Mouse (Mus musculus): ENCODE measurements at regions not wholly inside any gene's neighbourhood (a gene's known extent, or its start where the extent isn't known, plus 50 kb on each side); places are given as distances from the start of the nearest gene placed in this dataset.

DNA sequence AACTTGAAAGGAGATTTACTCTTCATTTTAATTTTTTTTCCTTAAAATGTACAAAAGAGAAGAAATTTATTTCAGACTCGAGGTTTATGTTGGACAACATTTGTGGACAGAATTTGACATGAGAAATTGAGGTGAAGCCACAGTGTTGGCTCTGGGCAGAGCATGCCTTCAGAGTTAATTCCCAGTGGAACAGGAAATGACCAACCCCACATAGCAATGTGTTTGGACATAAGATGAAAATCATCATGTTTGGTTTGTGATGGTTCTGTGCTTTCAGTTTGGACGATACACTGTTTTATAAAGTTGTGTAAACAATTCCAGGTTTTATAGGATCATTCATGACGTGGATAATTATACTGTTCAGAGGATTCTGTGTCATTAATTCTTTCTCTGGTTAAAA is 271.9 kb upstream of the Mettl25 start:
- no peak for DNase-seq

DNA sequence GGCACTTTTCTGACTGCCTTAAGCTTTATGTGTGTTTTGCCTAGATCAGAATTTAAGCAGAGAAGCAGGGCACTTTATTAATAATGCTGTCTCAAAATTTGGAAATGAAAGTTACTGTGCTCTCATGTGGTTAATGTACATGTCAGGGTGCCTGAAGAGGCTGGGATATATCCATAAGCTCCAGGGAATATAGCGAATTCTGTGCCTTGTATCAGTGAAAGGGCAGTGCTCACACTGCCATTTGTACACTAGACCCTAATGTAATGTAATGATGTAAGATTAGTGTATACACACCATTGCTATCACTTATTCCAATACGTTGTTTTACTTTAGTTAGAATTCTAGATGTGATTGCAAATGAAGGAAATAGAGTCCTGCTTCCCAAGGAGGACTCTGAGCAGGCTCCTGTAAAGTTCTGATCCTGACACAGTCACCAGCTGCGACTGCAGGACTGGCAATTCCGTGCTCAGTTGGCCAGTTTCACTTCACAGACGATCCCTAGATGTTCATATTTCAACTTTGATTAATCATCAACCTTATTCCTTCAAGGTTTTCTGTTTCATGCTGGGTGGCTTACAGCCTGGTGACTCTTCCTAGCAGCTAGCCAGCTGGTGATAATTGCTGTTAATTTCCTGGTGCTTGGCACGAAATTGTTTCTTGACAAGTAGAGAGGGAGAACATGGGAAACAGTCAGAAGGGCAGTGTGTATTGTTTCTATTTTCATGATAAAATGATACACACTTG is 273.7 kb upstream of the Mettl25 start:
- DNase-seq: no peak

DNA sequence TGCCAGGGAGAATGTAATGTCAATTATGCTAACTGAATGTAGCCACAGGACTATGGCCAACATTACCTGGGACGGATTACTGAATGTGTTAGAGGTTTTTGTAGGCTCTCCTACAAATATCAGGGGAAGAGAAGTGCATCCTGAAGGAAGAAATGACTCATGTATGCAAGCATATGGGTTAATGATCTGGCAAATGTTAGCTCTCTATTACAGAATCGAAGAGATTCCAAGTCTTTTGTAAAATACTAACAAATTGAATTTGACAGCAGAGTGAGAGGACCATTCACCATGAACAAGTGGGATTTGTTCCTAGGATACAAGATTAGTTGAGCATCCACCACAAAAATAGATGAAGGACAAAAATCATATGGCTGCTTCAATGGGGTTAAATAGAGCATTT is 280.6 kb upstream of the Mettl25 start:
- no peak for DNase-seq

DNA sequence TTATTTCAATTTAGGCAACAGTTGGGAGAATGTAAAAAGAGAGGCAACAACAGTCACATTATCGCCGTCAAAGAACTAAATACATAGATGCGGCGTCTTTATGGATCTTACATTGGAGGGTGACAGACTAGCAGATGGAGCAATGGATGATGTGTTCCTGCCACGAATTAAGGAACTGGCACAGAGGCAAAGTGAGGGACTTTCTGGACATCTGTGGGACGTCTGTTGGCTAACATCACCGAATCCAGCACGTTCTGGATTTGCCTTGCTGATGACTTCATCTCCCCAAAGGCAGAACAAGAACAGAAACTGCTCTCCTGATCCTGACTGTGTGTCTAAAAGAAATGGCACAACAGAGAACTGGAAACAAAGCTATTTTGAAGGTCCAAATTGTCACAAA is 281.8 kb upstream of the Mettl25 start:
- no peak for DNase-seq

DNA sequence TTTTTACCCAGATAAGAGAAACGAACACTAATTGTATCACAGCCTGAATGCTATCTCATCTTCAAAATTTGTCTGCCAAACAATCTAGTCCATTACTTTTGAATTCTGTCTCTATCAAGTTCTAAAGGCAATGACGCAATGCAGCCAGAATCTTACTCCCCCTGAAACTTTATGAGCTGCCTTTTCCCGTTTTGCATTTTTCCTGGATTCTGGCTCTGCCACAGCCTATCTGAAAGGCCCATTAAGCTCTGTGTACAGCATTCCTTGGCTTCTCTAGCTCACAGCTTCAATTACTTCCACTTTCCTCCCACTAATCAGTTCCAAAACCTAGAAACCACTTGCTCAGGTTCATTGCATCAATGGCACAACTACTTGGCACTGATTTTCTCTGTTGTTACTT is 298.0 kb upstream of the Ppfia2 start:
- no peak for DNase-seq

DNA sequence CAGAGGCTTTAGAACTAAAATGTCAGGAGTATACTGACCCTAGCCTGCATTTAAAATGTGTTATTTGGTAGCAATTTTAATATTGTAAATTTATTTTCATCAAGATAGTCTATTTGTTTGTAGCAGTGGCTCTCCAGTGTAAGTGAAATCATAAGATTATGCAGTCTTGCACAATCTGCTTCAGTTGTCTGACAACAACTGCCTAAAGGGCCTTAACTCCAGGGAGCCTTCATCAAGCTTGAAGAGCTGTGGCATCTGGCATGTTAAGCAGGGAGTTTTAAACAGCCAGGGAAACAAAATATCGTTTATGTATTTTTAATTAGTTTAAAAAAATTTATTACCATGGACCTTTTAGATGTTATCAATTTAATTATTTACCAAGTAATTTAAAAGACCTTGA is 295.7 kb upstream of the Ppfia2 start:
- DNase-seq: no peak

DNA sequence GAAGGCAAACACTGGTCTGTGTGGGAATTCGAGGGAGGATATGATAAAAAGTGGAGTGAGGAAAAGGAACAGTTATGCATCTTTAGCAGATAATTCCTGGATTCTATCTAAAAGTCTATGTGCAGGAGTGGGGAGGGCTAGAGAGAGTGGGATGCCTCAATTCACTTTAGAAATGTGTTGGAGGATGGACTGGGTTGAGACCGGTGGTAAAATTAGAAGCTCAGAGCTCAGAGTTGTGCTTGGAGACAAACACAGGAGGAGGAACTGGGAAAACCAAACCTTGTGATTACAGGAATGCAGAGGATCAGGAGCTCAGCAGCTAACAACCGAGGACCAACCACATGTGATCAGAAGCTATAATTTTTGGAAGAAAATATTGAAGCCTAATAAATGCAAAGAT is 290.5 kb upstream of the Ppfia2 start:
- DNase-seq: no peak

DNA sequence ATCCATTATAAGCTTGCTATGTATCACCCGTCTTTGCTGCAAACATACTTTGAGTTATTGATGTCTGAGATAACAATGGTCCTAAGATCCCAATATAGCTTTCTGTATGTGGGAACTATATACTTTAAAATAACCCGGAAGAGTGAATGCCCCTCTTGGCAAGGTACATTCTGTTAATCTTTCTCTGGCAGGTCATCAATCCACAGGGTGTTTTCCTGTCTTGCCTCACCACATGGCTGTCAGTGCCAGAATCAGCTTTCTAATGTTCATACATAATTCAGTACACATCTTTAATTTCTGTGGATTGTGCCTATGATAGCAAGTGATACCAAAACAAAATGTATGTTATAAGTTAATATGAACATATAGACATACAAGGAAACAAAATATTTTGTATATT is 267.6 kb upstream of the Ppfia2 start:
- DNase-seq: no peak

DNA sequence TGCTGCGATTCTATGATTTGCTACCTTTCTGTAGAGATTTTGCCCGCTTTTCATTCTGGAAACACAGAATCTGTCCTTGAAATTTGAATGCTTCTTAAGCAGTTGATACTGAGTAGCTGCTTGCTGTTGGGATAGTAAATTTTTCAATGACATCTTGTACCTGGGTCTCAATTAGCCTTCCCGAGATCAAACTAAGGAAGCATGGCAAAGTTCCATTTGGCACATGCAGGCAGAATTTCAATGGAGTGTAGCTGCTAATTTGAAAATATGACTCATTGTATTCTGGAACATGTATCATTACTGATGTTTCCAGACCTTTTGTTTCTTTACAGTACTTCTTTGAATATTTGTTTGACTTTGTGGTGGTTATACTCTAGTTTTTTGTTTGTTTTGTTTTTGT is 245.9 kb upstream of the Ppfia2 start:
- no peak for DNase-seq

DNA sequence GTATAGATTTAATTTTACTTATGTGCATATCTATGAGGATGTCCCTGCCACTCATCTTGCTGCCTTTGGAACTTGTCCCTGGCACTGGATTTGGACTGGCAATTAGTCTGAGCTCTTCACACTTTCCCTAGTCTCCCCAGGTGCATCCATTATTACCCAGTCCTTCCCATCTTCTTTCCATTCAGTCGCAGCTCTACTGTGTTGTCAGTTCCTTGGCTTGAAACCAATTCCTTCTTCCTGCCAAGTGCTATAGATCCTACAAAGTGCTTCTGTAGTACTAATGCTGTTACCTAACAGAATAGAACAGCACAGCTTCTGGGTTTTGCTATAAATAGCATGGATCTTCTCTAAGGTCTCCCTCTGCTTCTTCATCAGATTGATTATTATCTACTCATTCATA is 228.0 kb upstream of the Ppfia2 start:
- DNase-seq: peak; percentile 6

DNA sequence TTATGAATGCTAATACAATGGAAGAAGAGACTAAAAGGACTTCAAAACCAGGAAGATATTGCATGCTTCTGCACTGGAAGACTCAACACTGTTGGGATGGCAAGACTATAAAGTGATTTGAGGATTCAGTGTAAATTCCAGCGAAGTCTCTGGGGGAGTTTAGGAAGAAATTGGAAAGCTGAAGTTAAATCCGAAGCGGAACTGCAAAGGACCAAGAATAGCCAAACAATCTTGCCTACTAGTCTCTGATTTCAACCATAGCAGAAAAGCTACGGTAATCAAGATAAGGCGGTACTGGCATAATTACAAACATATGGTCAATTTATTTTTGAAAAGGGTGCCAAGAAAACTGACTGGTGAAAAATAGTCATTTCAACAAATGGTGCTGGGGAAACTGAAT is 216.0 kb upstream of the Ppfia2 start:
- DNase-seq: no peak

DNA sequence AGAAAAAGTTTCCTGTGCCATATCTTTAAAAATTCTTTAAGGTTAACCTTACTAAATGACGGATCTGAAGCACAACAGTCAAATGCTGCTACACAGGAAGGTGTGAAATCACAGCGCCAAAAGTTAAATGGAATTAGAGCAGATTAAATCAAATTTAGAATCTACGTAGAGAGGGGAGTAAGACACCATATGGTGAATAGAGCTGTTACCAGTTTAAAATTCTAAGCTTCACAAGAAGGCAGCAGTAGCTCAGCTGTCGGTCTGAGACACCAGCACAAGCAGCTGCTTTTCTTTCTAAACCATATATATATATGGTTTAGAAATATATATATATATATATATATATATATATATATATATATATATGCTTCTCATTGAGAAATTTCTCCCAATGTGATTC is 210.3 kb upstream of the Ppfia2 start:
- no peak for DNase-seq

DNA sequence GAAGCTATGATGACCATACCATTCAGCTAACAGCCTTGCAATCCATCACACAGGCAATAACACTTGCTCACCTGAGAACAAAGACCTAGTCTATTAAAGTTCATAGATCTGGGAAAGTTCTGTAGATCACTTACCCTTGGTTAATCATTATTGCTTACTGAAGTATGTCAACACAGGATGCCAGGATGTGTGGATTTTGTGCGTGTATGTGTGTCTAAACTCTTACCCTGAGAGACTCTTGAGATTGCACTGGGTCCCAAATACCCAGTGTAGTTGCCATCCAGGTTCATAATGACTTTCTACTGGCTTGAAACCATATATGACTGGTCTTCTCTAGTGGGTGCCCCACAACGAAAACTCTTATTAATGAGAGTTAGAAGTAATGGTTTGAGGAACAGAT is 196.8 kb upstream of the Ppfia2 start:
- DNase-seq: no peak

DNA sequence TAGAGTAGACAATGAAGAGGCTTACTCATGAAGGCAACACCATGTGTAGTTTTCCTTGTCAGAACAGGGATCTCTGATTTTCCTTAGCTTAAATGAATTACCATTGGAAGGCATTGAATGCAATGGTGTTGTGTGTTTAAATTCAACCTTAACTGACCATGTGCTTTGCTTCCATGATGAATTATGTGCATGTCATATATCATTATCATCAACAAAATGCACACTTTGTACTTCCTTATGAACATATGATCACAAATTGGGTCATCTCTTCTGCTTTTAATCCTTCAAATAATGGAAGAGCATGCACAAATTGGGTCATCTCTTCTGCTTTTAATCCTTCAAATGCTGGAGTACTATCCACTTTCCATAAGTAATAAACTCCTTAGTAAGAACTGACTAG is 180.2 kb upstream of the Ppfia2 start:
- no peak for DNase-seq

DNA sequence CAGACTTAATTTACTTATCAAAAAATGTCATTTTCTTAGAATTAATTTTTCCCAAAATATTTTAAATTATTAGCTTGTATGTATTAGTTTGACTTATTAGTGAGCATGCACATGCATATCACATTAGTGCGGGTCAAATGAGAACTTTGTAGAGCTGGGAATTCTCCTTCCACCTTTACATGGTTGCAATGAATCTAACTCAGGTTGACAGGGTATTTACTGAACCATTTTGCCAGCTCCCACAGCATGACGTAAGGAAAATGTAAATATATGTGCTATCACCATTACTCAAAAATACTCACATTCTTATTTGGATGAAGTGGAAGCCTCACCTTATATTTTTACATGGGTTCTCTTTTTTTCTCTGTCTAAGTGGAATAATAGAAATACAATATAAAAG is 179.4 kb upstream of the Ppfia2 start:
- no peak for DNase-seq

DNA sequence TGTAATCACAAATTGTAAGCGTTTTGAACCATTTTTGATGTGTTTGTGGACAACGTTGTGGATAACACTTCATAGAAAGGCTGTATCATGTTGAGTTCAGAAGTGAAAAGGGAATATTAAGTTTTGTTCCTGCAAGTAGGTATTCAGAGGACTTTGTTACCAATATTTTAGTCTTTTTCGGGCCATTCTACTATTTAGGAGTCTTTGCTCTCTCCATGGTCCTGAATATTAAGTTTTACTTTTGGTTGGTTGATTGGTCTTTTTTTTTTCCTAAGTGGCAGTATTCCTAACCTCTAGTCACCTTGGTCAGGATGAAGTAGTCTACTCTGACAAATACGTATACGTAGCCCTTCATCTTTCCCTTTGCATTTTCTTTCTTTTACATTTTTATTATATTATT is 174.6 kb upstream of the Ppfia2 start:
- no peak for DNase-seq

DNA sequence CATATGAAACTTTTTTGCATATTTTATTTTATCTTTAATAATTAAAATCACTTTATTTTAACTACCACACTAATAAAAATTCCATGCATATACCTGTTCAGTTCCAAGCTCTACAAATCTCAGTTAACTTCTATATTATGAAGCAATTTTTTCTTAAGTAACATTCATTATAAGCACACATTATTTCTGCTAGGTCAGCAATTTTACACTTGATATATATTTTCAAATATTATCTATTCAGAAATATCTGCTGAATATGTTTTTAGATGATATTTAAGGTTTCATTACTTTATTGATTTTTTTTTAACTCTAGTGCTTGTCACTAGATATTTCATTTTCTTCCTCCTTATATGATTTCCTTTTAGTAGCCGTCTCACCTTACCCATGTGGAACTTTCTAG is 135.0 kb upstream of the Ppfia2 start:
- no peak for DNase-seq

DNA sequence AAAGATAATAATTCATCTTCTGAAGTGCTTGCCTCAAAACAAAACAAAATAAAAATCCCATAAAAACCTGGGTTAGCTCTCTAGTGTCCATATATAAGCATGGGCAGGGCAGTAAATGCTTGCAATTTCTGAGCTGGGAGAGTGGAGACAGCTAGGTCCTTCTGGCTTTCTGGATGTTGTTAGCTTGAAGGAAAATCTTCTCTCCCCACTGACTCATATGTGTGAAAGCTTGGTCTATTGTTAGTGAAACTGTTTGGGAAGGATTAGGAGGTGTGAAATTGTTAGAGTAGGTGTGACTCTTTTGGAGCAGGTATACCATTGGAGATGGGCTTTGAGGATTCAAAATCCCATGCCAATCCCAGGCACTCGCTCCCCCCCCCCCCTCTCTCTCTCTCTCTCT is 118.5 kb upstream of the Ppfia2 start:
- no peak for DNase-seq

DNA sequence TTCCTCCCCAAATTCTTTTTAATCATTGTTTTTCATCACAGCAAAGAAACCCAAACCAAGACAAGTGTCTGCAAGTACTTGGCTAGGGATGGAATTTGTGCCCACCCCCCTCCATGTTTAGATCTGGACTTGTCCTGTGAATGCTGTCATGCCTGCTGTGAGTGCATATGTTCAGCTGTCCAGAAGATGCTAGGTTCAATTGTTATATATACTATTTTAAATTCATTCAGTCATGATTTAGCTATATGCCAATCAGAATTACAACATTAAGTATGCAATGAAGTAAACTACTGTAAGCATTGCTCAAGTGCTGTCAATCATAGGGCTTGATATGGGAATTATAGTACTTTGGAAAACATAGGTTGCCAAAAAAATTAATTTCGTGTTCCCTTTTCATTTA is 94.5 kb upstream of the Ppfia2 start:
- no peak for DNase-seq

DNA sequence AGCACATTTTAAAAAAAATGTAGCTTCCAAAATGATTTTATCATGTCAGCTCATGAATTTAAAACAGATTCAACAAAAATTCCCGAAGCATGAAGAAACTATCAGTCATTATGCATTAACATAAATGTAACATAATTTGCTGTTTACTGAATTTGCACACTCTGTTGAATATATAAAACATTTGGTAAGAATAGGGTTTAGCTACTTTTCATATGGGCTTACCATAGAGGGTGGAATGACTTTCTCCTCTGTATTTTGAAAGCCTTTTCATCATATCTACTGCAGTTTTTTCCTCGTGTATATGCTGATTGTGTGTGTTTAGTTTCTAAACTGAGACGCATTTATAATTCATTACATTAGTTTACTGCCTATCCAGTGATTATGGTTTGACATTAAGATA is 94.0 kb upstream of the Ppfia2 start:
- no peak for DNase-seq

DNA sequence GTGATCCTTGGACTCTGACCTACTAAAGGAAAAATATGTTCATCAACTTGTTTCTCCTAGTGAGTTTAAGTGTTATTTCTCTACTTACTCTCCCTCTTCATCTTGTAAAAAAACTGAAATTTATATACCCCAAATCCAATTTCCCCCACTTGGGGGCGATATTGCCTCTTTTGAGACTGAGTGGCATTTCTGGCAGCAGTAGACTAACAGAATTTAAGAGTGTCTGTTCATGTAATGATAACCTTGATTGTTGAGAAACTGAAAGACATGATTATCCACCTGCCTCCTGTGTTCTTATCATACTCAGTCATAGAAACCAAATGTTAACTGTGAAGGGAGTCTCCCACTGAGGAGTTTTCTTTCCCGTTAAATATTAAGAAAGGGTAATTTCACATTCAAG is 89.5 kb upstream of the Ppfia2 start:
- no peak for DNase-seq

DNA sequence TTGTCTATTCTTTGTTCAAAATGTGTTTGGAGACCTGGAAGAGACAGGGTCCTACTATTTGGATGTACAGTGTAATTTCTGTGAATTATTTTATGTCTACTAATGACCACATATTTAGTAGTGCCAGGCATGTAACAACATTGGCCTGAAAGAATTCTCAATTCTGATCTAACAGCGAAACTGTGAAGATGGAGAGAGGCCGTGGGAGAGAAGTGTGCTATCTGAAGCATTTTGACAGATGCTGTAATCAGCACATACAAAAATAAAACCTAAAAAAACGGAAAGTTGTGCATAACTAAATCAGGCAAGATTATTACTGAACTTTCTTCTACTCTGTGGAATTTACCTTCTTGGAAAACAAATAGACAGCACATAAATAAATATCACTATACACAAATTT is 61.4 kb upstream of the Ppfia2 start:
- DNase-seq: no peak

DNA sequence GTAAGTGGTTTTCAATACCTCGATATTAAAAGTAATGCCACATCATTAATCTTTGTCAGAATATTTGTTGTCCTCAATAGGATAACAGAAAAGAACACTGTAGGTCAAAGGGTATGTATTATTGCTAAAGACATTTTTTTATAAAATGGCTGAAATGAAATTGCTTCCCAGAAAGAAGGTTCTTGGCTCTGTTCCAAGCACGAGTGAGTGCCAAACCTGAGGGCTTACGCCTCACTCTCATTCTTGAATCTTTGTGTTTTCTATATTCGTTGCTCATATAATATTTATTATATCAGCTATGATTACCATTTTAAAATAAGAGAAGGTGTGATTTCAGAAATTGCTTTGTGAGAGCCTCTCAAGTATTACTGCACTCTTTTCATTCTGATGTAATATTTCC is 57.0 kb upstream of the Ppfia2 start:
- no peak for DNase-seq

DNA sequence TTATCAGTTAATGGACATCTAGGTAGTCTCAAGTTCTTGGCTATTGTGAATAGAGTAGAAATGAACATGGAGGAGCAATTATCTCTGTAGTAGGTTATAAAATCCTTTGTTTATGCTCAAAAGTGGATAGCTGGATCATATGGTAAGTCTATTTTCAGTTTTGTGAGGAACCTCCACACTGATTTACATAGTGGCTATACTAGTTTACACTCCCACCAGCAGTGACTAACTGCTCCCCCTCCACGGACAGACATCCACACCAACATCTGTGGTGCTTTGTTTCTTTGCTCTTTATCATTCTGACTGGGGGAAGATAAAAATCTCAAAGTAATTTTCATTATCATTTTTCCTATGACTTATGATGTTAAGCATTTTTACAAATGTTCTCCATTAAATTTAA is 55.1 kb upstream of the Ppfia2 start:
- no peak for DNase-seq

DNA sequence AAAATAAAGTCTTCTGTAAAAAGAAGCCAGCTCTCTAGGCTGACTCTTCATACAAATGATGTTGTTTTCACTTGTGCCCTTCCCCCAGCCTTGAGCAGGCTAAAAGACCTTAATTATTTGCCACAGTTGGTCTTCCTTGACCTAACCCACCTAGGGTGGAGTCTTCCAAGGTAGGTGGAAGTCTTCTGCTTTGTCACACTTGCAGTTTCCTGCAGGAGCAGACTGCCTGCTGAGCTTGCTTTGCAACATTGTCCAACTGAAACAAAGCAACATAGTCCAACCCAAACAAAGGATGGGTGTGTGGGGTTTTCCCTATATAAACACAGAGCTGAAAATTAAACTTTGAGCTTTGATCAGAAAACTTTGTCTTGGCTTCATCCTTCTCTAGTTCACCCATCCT is 53.0 kb upstream of the Ppfia2 start:
- no peak for DNase-seq
